Mouse (Mus musculus): ENCODE data around the gene Psmb8. TPM values are rescaled to one million over a fixed set of nuclear protein-coding genes. Genes with fewer than 3 reads are reported as not detected.

Psmb8 gene
- polyA plus RNA-seq, 1 experiment from 2014 or later: 7.1 TPM

- no peak overlapping the region for H3K4me2 ChIP-seq
- no peak for ATAC-seq (replicated peaks; ENCODE audit: low FRiP score)
- WGBS: 50% methylated on average over 10 of the region's 10 CpGs
- 0 out of 2 replicates have a peak, but pooled peaks cover 2% of the 10 kb centered on the region for H3K4me1 ChIP-seq
- no peak overlapping the region for H3K9ac ChIP-seq
- peaks cover 4% of the 10 kb centered on the region; the same call in 1 of the 2 replicates for H3K9me3 ChIP-seq (replicated peaks)
- peak overlapping the region; percentile 20; the same call in 1 of the 2 replicates for H3K27ac ChIP-seq
- no peak overlapping the region for H3K4me3 ChIP-seq (replicated peaks)
- H3K27me3 ChIP-seq: no peaks in the 10 kb centered on the region; the same call in 1 of the 2 replicates
- H3K36me3 ChIP-seq: no peaks in the 10 kb centered on the region
Measured at GRCm38 (mm10) chr17:34239601-34240041, 42.1 kb downstream of the Psmb8 start.

- Histone ChIP-seq H3K4me3 (replicated peaks) (no peak overlapping the region), H3K36me3 (no peaks in the 10 kb centered on the region), H3K9ac (no peak overlapping the region), H3K9me3 (replicated peaks) (peaks cover 4% of the 10 kb centered on the region; the same call in 1 of the 2 replicates), H3K4me2 (no peak overlapping the region), H3K4me1 (0 out of 2 replicates have a peak, but pooled peaks cover 2% of the 10 kb centered on the region), H3K27me3 (no peaks in the 10 kb centered on the region; the same call in 1 of the 2 replicates), H3K27ac (no peak overlapping the region)
- no peak for ATAC-seq (replicated peaks; ENCODE audit: low FRiP score)
- 73% methylated on average over 3 of the region's 3 CpGs for WGBS
Measured at GRCm38 (mm10) chr17:34240366-34240765, 42.8 kb downstream of the Psmb8 start.

GRCm38 (mm10) chr17:34240916-34241315, 43.4 kb downstream of the Psmb8 start:
- H3K4me2 ChIP-seq: no peak overlapping the region
- 74% methylated on average over 6 of the region's 6 CpGs for WGBS
- no peak overlapping the region for H3K9ac ChIP-seq
- no peak overlapping the region for H3K27ac ChIP-seq
- no peak for ATAC-seq (replicated peaks; ENCODE audit: low FRiP score)
- H3K4me3 ChIP-seq (replicated peaks): no peak overlapping the region
- 0 out of 2 replicates have a peak, but pooled peaks cover 2% of the 10 kb centered on the region for H3K4me1 ChIP-seq
- no peaks in the 10 kb centered on the region; the same call in 1 of the 2 replicates for H3K27me3 ChIP-seq
- peaks cover 4% of the 10 kb centered on the region; the same call in 1 of the 2 replicates for H3K9me3 ChIP-seq (replicated peaks)
- H3K36me3 ChIP-seq: no peaks in the 10 kb centered on the region

- 70% methylated on average over 4 of the region's 4 CpGs for WGBS
- Histone ChIP-seq H3K9me3 (replicated peaks) (peaks cover 4% of the 10 kb centered on the region; the same call in 1 of the 2 replicates), H3K27ac (no peak overlapping the region), H3K27me3 (no peaks in the 10 kb centered on the region; the same call in 1 of the 2 replicates), H3K4me3 (replicated peaks) (no peak overlapping the region), H3K4me2 (no peak overlapping the region), H3K36me3 (no peaks in the 10 kb centered on the region), H3K9ac (no peak overlapping the region), H3K4me1 (0 out of 2 replicates have a peak, but pooled peaks cover 2% of the 10 kb centered on the region)
- no peak for ATAC-seq (replicated peaks; ENCODE audit: low FRiP score)
Measured at GRCm38 (mm10) chr17:34244656-34245055, 47.1 kb downstream of the Psmb8 start.

- Histone ChIP-seq H3K36me3 (no peaks in the 10 kb centered on the region), H3K27ac (no peak overlapping the region), H3K9me3 (replicated peaks) (no peaks in the 10 kb centered on the region), H3K4me3 (replicated peaks) (no peak overlapping the region), H3K9ac (no peak overlapping the region), H3K27me3 (no peaks in the 10 kb centered on the region), H3K4me2 (no peak overlapping the region), H3K4me1 (no peaks in the 10 kb centered on the region)
- no peak for ATAC-seq (replicated peaks; ENCODE audit: low FRiP score)
- WGBS: 79% methylated on average over 3 of the region's 3 CpGs
Measured at GRCm38 (mm10) chr17:34247047-34247446, 49.5 kb downstream of the Psmb8 start.

GRCm38 (mm10) chr17:34248764-34249163, 51.2 kb downstream of the Psmb8 start:
- WGBS: 58% methylated on average over 2 of the region's 2 CpGs
- Histone ChIP-seq H3K9me3 (replicated peaks) (no peaks in the 10 kb centered on the region), H3K4me2 (no peak overlapping the region), H3K36me3 (no peaks in the 10 kb centered on the region), H3K4me3 (replicated peaks) (no peak overlapping the region), H3K4me1 (no peaks in the 10 kb centered on the region), H3K27ac (no peak overlapping the region), H3K27me3 (no peaks in the 10 kb centered on the region), H3K9ac (no peak overlapping the region)
- ATAC-seq (replicated peaks; ENCODE audit: low FRiP score): no peak

GRCm38 (mm10) chr17:34249361-34249760, 51.8 kb downstream of the Psmb8 start:
- 55% methylated on average over 3 of the region's 3 CpGs for WGBS
- no peak overlapping the region for H3K4me3 ChIP-seq (replicated peaks)
- H3K4me1 ChIP-seq: no peaks in the 10 kb centered on the region
- no peak for ATAC-seq (replicated peaks; ENCODE audit: low FRiP score)
- H3K9me3 ChIP-seq (replicated peaks): no peaks in the 10 kb centered on the region
- no peak overlapping the region for H3K4me2 ChIP-seq
- H3K27ac ChIP-seq: no peak overlapping the region
- no peaks in the 10 kb centered on the region for H3K36me3 ChIP-seq
- no peaks in the 10 kb centered on the region for H3K27me3 ChIP-seq
- no peak overlapping the region for H3K9ac ChIP-seq

- Histone ChIP-seq H3K4me3 (replicated peaks) (no peak overlapping the region), H3K27ac (no peak overlapping the region), H3K36me3 (no peaks in the 10 kb centered on the region), H3K9ac (no peak overlapping the region), H3K4me1 (no peaks in the 10 kb centered on the region), H3K9me3 (replicated peaks) (no peaks in the 10 kb centered on the region), H3K27me3 (no peaks in the 10 kb centered on the region), H3K4me2 (no peak overlapping the region)
- 13% methylated on average over 4 of the region's 4 CpGs for WGBS
- no peak for ATAC-seq (replicated peaks; ENCODE audit: low FRiP score)
Measured at GRCm38 (mm10) chr17:34249878-34250277, 52.4 kb downstream of the Psmb8 start.

Other genes with a start within 250 kb of the Psmb8 start
- 5.1 and 5.6 TPM in 2 replicates for gene B3galt4, start 246.2 kb upstream of the Psmb8 start, polyA plus RNA-seq (2015; fragmentation: Nextera tagmentation; extraction: Ambion mirVana)
- 48.0 and 53.5 TPM in 2 replicates for gene Vps52, start 241.9 kb upstream of the Psmb8 start, polyA plus RNA-seq (2015; fragmentation: Nextera tagmentation; extraction: Ambion mirVana)
- gene Rps18, start 241.7 kb upstream of the Psmb8 start, polyA plus RNA-seq (2015; fragmentation: Nextera tagmentation; extraction: Ambion mirVana): 1,731 and 1,904 TPM in 2 replicates
- 24.6 and 27.2 TPM in 2 replicates for gene H2-K1, start 197.4 kb upstream of the Psmb8 start, polyA plus RNA-seq (2015; fragmentation: Nextera tagmentation; extraction: Ambion mirVana)
- 20.3 and 21.7 TPM in 2 replicates for gene Ring1, start 173.0 kb upstream of the Psmb8 start, polyA plus RNA-seq (2015; fragmentation: Nextera tagmentation; extraction: Ambion mirVana)
- gene H2-Ke6, start 169.7 kb upstream of the Psmb8 start, polyA plus RNA-seq (2015; fragmentation: Nextera tagmentation; extraction: Ambion mirVana): 51.7 and 52.5 TPM in 2 replicates
- gene Slc39a7, start 166.0 kb upstream of the Psmb8 start, polyA plus RNA-seq (2015; fragmentation: Nextera tagmentation; extraction: Ambion mirVana): 197 and 211 TPM in 2 replicates
- gene Rxrb, start 165.9 kb upstream of the Psmb8 start, polyA plus RNA-seq (2015; fragmentation: Nextera tagmentation; extraction: Ambion mirVana): 50.5 and 53.0 TPM in 2 replicates
- 2.2 and 6.6 TPM in 2 replicates for gene Col11a2, start 158.3 kb upstream of the Psmb8 start, polyA plus RNA-seq (2015; fragmentation: Nextera tagmentation; extraction: Ambion mirVana)
- gene H2-Oa, start 105.4 kb upstream of the Psmb8 start, polyA plus RNA-seq (2015; fragmentation: Nextera tagmentation; extraction: Ambion mirVana): 0.39 and 0.64 TPM in 2 replicates
- 14.8 and 15.9 TPM in 2 replicates for gene H2-DMa, start 78.2 kb upstream of the Psmb8 start, polyA plus RNA-seq (2015; fragmentation: Nextera tagmentation; extraction: Ambion mirVana)
- 135 and 140 TPM in 2 replicates for gene Brd2, start 75.1 kb upstream of the Psmb8 start, polyA plus RNA-seq (2015; fragmentation: Nextera tagmentation; extraction: Ambion mirVana)
- gene H2-DMb2, start 54.4 kb upstream of the Psmb8 start, polyA plus RNA-seq (2015; fragmentation: Nextera tagmentation; extraction: Ambion mirVana): 22.6 and 25.3 TPM in 2 replicates
- gene H2-DMb1, start 44.6 kb upstream of the Psmb8 start, polyA plus RNA-seq (2015; fragmentation: Nextera tagmentation; extraction: Ambion mirVana): 4.9 and 6.0 TPM in 2 replicates
- 3.5 and 3.8 TPM in 2 replicates for gene Tap1, start 10.2 kb upstream of the Psmb8 start, polyA plus RNA-seq (2015; fragmentation: Nextera tagmentation; extraction: Ambion mirVana)
- gene Psmb9, start 10.0 kb upstream of the Psmb8 start, polyA plus RNA-seq (2015; fragmentation: Nextera tagmentation; extraction: Ambion mirVana): 3.0 and 3.2 TPM in 2 replicates
- gene Tap2, start 5.8 kb downstream of the Psmb8 start, polyA plus RNA-seq (2015; fragmentation: Nextera tagmentation; extraction: Ambion mirVana): 3.5 and 4.1 TPM in 2 replicates
- 0.13 TPM in 1 of 2 replicates, not detected in the other for gene H2-Ob, start 41.2 kb downstream of the Psmb8 start, polyA plus RNA-seq (2015; fragmentation: Nextera tagmentation; extraction: Ambion mirVana)
- 23.3 and 27.5 TPM in 2 replicates for gene H2-Ab1, start 60.0 kb downstream of the Psmb8 start, polyA plus RNA-seq (2015; fragmentation: Nextera tagmentation; extraction: Ambion mirVana)
- gene H2-Aa, start 90.1 kb downstream of the Psmb8 start, polyA plus RNA-seq (2015; fragmentation: Nextera tagmentation; extraction: Ambion mirVana): 2.1 and 2.3 TPM in 2 replicates
- 6.2 and 6.9 TPM in 2 replicates for gene H2-Eb1, start 108.1 kb downstream of the Psmb8 start, polyA plus RNA-seq (2015; fragmentation: Nextera tagmentation; extraction: Ambion mirVana)
- not detected in 2 replicates for gene H2-Eb2, start 127.9 kb downstream of the Psmb8 start, polyA plus RNA-seq (2015; fragmentation: Nextera tagmentation; extraction: Ambion mirVana)
- gene Btnl2, start 157.1 kb downstream of the Psmb8 start, polyA plus RNA-seq (2015; fragmentation: Nextera tagmentation; extraction: Ambion mirVana): 0.08 and 0.16 TPM in 2 replicates
- not detected in 2 replicates for gene Btnl1, start 179.4 kb downstream of the Psmb8 start, polyA plus RNA-seq (2015; fragmentation: Nextera tagmentation; extraction: Ambion mirVana)
- gene BC051142, start 201.1 kb downstream of the Psmb8 start, polyA plus RNA-seq (2015; fragmentation: Nextera tagmentation; extraction: Ambion mirVana): 0.32 and 0.77 TPM in 2 replicates

All from kidney, embryonic 15.5 days (tissue).